Mouse (Mus musculus): ENCODE data around the gene Gpr19. TPM values are rescaled to one million over a fixed set of nuclear protein-coding genes. Genes with fewer than 3 reads are reported as not detected.

Gene Gpr19
- polyA plus RNA-seq, 1 experiment, result 24.4 TPM

DNA sequence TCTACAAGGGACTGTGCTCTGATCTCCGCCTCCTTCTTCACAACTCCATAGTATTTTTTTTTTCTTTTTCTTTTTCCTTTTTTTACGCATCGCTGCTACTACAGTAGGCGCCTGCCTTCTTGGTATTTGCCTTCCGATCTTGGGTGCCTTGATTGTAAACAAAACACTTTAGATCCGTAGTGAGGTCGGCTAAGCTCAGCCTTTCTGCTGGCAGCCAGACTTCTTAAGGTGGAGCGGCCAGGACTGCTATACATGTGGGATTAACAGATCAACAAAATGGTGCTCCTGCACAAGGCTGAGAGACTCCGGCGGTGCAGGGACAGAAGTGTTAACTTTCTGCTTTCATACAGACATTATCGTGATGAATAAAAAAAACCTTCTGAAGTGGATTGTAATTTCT lies 18.7 kb upstream of the Gpr19 start:
- TF ChIP-seq CTCF (IDR thresholded peaks at IDR 0.05; ENCODE audit: extremely low read depth, insufficient read depth, low read length), result no peak

DNA sequence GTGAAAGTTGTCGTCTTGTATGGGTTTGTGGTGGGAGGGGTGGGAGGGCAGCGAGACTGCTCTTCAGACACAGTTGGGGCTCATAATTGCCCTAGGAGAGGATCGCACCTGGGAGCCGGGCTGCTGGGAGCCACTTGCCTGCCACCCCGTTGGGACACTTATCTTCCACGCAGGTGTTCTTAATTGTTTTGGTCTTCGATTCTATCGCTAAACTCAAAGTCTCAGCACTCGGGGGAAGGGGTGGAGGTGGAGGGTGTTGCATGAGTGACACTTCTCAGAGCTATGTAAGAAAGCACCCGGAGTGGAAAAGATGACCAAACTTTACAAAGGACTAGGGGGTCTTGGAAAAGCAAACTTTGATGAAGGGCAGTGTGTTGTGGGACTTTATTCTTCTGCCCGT lies 18.3 kb upstream of the Gpr19 start:
- peak overlapping the region; percentile 22 for H3K4me3 ChIP-seq (ENCODE audit: insufficient read depth, low read length)
- no peak overlapping the region for H3K27ac ChIP-seq (ENCODE audit: insufficient read depth, low read length)
- H3K4me1 ChIP-seq (ENCODE audit: control insufficient read depth, insufficient read depth, low read length), result peaks cover 2% of the 10 kb centered on the region; the same call in 1 of the 2 replicates
- TF ChIP-seq POLR2A (IDR thresholded peaks at IDR 0.05; ENCODE audit: extremely low read depth, insufficient read depth, low read length) (no peak), CTCF (IDR thresholded peaks at IDR 0.05; ENCODE audit: extremely low read depth, insufficient read depth, low read length) (no peak)

More for the DNA sequence above, 18.7 kb upstream of the Gpr19 start:
- Histone ChIP-seq H3K4me1 (ENCODE audit: control insufficient read depth, insufficient read depth, low read length) (peaks cover 2% of the 10 kb centered on the region; the same call in 1 of the 2 replicates), H3K27ac (ENCODE audit: insufficient read depth, low read length) (no peak overlapping the region), H3K4me3 (ENCODE audit: insufficient read depth, low read length) (peak overlapping the region; percentile 22)

DNA sequence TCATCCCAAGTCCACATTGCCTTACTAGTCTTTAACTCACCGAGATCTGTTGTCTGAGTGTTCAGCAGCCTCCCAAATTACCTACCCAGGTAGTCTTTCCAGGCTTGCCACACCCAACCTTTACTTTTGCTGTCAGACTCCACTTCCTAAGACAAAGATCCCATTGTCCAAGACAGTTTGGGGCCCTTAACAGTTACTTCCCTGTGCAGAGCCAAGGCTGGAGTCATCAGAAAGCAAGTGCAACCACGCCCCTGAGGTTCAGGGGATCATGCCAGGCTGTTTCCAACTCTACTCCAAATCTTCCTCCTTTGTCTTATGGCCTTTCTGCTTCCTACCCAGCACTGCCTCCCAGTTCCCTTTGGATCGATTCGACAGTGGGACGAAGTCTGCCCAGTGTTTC lies 16.1 kb upstream of the Gpr19 start:
- TF ChIP-seq POLR2A (IDR thresholded peaks at IDR 0.05; ENCODE audit: extremely low read depth, insufficient read depth, low read length) (no peak), CTCF (IDR thresholded peaks at IDR 0.05; ENCODE audit: extremely low read depth, insufficient read depth, low read length) (no peak)
- Histone ChIP-seq H3K27ac (ENCODE audit: insufficient read depth, low read length) (no peak overlapping the region), H3K4me1 (ENCODE audit: control insufficient read depth, insufficient read depth, low read length) (peaks cover 2% of the 10 kb centered on the region; the same call in 1 of the 2 replicates), H3K4me3 (ENCODE audit: insufficient read depth, low read length) (no peak overlapping the region)

DNA sequence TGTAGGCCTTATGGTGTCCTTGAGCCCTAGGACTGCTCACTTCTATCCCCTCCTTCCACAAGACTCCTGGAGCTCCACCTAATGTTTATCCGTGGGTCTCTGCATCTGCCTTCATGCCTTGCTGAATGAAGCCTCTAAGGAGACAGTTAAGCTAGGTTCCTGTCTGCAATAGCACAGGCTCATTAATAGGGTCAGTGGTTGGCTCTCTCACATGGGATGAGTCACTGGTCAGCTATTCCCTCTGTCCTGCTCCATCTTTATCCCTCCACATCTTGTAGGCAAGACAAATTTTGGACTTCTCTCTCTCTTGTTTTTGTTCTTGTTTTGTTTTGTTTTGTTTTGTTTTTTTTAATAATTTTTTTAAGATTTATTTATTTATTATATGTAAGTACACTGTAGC lies 7.4 kb upstream of the Gpr19 start:
- TF ChIP-seq CTCF (IDR thresholded peaks at IDR 0.05; ENCODE audit: extremely low read depth, insufficient read depth, low read length) (no peak), POLR2A (IDR thresholded peaks at IDR 0.05; ENCODE audit: extremely low read depth, insufficient read depth, low read length) (no peak)
- H3K4me1 ChIP-seq (ENCODE audit: control insufficient read depth, insufficient read depth, low read length), result no peaks in the 10 kb centered on the region
- H3K27ac ChIP-seq (ENCODE audit: insufficient read depth, low read length), result no peak overlapping the region
- H3K4me3 ChIP-seq (ENCODE audit: insufficient read depth, low read length), result no peak overlapping the region

DNA sequence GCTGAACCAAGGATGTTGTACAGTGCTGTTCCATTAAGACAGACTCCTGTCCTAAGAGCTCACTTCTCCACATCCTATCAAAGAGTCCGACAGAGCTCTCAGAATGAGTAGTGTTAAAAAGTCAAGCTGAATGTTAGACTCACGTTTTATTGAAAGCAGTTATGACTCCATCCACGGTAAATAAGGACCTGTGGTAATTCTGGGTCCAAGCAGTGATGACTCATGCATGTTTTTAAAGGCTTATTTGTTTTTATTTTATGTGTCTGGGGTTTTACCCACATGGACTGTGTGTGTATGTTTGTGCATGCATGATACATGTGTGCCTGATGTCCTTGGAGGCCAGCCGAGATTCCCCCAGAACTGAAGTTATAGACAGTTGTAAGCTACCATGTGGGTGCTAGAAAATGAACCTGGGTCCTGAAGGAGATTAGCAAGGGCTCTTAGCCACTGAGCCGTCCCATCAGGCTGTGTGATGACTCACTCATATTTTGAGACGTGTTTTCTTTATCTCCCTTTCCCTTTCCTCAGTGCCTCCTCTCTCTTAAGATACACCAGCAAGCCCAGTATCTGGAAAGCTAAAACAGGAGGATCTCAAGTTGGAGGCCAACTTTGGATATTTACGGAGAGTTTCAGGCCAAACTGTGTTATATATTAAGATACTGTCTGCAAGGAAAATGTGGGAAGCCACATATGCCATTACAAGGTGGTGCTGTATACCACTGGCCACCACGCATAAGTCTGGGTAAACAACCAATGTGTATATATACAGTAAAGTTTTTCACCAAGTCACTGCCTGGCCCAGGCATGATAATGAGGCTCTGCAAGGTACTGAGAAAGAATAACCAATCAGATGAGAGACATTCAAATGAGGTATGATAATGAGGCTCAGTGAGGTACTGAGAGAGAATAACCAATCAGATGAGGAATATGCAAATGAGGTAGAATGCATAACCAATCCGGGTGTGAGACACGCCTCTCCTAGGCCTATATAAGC lies 5.8 kb upstream of the Gpr19 start:
- no peak for TF ChIP-seq CTCF (IDR thresholded peaks at IDR 0.05; ENCODE audit: extremely low read depth, insufficient read depth, low read length)
- TF ChIP-seq POLR2A (IDR thresholded peaks at IDR 0.05; ENCODE audit: extremely low read depth, insufficient read depth, low read length), result no peak
- Histone ChIP-seq H3K4me1 (ENCODE audit: control insufficient read depth, insufficient read depth, low read length) (no peaks in the 10 kb centered on the region), H3K4me3 (ENCODE audit: insufficient read depth, low read length) (no peak overlapping the region), H3K27ac (ENCODE audit: insufficient read depth, low read length) (no peak overlapping the region)

DNA sequence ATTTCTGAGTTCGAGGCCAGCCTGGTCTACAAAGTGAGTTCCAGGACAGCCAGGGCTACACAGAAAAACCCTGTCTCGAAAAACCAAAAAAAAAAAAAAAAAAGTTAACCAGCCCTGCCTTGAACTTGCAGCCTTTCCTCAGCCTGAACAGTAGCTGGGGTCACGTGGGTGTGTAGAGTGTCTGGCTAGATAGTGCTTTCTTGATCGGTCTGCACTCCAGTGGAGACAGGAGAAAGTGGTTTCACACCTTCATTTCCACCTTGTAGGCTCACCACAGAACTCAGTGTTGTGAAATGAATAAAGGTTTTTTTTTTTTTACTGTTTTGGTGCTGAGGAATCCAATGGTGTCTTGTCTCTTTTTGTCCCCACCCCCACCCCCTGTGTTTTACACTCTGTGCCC lies 5.0 kb upstream of the Gpr19 start:
- Histone ChIP-seq H3K4me1 (ENCODE audit: control insufficient read depth, insufficient read depth, low read length) (no peaks in the 10 kb centered on the region), H3K27ac (ENCODE audit: insufficient read depth, low read length) (no peak overlapping the region), H3K4me3 (ENCODE audit: insufficient read depth, low read length) (no peak overlapping the region)
- TF ChIP-seq POLR2A (IDR thresholded peaks at IDR 0.05; ENCODE audit: extremely low read depth, insufficient read depth, low read length) (no peak), CTCF (IDR thresholded peaks at IDR 0.05; ENCODE audit: extremely low read depth, insufficient read depth, low read length) (no peak)

DNA sequence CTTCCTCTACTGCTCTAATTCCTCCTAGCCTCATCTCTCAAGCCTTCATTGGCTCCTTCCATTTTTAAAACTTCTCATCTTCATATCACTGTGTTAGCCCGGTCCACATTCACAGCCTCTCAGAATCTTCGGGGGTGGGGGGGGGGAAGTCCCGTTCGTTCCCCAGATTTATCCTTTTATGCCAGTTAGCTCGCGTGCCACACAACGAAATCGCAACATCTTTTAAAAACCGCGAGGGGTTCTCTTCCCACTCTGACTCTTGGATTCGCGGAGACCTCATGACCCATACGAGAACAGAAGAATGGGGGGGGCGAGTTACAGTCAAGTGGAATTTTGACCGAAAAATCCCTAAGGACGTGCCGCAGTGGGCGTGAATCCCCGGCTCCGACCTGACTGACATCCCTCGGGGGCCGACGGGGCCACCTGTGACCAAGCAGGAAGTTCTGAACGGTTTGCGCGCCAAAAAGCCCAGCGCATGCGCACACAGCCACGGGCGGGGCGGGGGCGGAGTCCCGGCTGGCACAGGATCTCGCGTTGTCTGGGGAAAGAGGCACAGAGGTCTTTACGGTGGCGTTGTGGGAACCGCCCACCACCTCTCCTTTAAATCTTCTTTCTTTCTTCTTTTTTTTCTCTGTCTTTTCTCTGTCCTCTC lies 809 bp downstream of the Gpr19 start:
- no peaks in the 10 kb centered on the region for H3K4me1 ChIP-seq (ENCODE audit: control insufficient read depth, insufficient read depth, low read length)
- H3K4me3 ChIP-seq (ENCODE audit: insufficient read depth, low read length), result peak overlapping the region; percentile 74
- H3K27ac ChIP-seq (ENCODE audit: insufficient read depth, low read length), result peak overlapping the region; percentile 99
- TF ChIP-seq CTCF (IDR thresholded peaks at IDR 0.05; ENCODE audit: extremely low read depth, insufficient read depth, low read length) (no peak), POLR2A (IDR thresholded peaks at IDR 0.05; ENCODE audit: extremely low read depth, insufficient read depth, low read length) (peak; percentile 85)

DNA sequence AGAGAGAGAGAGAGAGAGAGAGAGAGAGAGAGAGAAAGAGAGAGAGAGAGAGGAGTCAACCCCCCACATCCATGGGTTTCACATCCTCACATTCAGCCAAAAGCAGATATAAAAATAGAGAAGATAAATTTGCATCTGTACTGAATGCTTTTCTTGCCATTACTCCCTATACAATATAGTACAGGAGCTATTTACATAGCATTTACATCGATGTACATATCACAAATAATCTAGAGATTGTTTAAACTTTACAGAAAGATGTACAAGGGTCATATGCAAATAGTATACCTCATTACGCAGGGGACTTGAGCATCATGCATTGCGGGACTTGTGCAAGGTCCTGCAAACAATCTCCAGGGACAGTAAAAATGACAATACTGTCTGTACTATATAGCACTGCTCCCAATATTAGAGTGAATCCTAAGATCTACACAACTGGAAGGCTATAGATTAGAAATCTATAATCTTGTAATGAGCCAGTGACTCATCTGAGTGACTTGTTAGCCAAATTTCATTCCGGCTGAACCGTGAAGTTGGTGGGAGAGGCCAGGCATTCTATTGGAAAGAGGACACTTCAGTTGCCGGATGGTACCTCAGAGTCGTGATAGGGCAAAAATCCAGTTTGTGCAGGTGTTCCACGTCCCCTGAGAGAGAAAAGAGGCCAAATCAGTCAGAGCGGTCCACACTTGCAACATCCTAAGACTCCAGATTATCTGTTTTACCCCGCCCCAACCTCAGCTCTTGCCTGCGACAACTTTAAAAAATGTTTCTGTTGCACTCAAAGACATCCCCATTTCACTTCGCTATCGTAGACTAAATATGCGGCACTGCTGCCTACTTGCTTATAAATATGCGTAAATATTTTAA lies 1.6 kb downstream of the Gpr19 start:
- Histone ChIP-seq H3K4me1 (ENCODE audit: control insufficient read depth, insufficient read depth, low read length) (no peaks in the 10 kb centered on the region), H3K4me3 (ENCODE audit: insufficient read depth, low read length) (no peak overlapping the region; the same call in 1 of the 2 replicates), H3K27ac (ENCODE audit: insufficient read depth, low read length) (no peak overlapping the region)
- no peak for TF ChIP-seq POLR2A (IDR thresholded peaks at IDR 0.05; ENCODE audit: extremely low read depth, insufficient read depth, low read length)

DNA sequence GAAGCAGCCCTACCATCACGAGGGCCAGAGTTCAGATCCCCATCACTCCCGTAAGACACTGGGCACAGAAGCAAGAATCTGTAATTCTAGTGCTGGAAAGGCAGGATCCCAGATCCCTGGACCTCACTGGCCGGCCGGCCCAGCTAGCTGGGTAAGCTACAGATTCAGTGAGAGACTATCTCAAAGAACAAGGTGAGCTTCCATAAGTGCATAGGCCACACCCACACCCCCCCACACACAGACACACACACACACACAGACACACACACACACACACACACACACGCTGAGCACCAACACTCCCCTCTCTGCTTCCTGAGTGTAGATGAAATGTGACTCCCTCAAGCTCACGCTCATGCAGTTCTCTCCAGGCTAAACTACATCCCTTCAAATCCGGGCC lies 7.9 kb downstream of the Gpr19 start:
- peaks cover 2% of the 10 kb centered on the region for H3K4me1 ChIP-seq (ENCODE audit: control insufficient read depth, insufficient read depth, low read length)
- no peak for TF ChIP-seq CTCF (IDR thresholded peaks at IDR 0.05; ENCODE audit: extremely low read depth, insufficient read depth, low read length)
- TF ChIP-seq POLR2A (IDR thresholded peaks at IDR 0.05; ENCODE audit: extremely low read depth, insufficient read depth, low read length), result no peak
- H3K27ac ChIP-seq (ENCODE audit: insufficient read depth, low read length), result no peak overlapping the region
- no peak overlapping the region for H3K4me3 ChIP-seq (ENCODE audit: insufficient read depth, low read length)

Measured in cortical plate, adult 2 months (tissue).